Mouse (Mus musculus) urinary bladder, postnatal 25 days (tissue): ENCODE data around the gene Dstyk.

Experiments
- DNase-seq: peaks from one replicate; pipeline ENCODE4 v3.0.0; 2022; ENCODE audit warnings: low spot score

Dstyk gene

DNA sequence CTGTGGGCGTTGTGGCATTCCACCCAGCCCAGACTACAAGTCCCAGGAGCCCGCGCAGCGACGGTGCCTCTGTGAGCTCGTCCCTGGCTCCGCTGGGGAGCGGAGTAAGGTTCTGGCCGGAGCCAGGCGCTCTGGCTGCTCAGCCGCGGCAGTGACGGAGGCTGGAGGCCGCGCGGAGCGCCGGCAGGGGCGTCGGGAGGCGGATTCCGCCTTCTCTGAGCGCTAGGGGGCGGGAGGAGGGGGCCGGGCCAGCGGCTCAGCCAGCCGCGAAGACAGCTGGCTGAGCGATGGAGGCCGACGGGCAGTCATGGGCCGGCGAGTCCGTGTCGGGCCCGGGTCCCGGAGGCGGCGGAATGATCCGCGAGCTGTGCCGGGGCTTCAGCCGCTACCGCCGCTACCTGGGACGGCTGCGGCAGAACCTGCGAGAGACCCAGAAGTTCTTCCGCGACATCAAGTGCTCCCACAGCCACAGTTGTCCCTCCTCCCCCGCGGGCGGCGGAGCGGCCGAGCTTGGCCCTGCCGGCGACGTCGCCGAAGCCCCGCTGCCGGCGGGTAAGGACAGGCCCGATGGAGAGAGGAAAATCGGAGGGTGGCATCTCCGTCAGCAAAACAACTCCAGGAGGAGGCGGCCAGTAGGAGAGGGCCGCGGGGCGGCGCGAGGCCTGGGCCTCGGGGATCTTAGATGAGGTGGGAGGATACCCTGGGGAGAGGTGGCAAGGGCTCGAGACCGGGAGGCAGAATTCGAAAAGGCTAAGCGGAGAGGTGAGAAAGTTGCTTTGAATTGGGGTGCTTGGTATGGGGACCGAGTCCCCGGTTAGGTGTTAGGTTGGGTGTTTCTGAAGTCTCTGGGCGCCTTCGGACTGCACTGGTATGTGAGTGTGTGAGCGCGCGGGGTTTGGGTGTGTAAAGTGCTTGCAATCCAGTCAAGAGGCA is at the start of gene Dstyk:
TSS of gene Dstyk (plus strand) at position 237 of the 933 bp plus-strand sequence.
- DNase-seq = peak; percentile 84

GRCm38 (mm10) chr1:132367692-132368506 is 49.5 kb upstream of the Dstyk start:
- peak; percentile 81 for DNase-seq

GRCm38 (mm10) chr1:132370681-132371173 is 46.6 kb upstream of the Dstyk start:
- DNase-seq = no peak

DNA sequence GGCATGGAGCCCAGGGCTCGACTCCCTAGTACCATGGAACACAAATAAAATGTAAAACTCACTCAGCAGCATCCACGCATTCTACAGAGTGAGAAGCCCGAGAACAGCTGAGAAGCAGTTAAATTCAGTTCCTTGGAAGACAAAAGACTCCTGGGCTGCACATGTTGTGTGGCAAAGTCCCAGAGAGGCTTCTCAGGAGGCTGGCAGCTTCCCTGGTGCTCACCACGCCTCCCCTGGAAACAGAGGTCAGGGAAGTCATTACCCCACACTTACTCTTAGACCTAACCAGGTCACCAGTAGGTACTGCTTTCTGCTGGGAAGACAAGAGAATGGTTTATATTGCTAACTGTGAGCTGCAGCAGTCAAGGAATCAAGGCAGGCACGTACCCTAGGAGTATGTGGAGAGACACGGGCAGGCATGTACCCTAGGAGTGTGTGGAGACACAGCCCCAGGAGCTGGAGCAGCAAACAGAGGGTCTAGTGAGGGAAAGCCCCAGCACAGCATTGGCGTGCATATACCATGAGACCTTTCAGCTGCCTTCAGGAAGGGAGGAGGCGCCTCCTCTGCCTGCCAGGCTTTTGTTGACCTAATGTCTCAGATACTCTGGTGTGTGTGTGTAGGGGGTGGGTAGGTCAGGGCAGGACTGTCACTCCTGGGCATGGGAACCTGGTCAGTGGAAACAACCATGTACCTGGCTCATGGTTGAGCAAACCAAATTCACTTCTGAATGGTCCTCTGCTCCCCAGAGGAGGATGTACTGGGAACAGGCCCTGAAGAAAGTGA is 45.9 kb upstream of the Dstyk start:
- DNase-seq = no peak

DNA sequence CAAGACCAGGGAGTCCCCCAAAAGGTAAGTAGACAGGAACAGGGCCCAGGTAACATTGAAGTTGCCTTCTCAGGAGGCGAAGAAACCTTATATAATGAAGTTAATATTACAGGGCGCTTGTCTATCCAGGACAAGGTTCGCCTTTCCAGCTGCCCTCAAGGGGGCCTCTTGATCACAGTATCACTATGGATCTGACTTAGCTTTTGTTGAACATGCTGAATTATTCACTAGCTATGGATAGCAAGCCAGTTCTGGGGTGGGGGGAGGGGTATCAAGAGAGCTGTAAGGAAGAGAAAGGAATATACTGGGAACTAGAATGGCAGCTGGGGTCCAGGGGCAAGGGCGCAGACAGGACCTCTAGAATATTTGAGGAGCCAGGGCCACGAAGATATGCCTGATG is 45.0 kb upstream of the Dstyk start:
- DNase-seq = no peak

DNA sequence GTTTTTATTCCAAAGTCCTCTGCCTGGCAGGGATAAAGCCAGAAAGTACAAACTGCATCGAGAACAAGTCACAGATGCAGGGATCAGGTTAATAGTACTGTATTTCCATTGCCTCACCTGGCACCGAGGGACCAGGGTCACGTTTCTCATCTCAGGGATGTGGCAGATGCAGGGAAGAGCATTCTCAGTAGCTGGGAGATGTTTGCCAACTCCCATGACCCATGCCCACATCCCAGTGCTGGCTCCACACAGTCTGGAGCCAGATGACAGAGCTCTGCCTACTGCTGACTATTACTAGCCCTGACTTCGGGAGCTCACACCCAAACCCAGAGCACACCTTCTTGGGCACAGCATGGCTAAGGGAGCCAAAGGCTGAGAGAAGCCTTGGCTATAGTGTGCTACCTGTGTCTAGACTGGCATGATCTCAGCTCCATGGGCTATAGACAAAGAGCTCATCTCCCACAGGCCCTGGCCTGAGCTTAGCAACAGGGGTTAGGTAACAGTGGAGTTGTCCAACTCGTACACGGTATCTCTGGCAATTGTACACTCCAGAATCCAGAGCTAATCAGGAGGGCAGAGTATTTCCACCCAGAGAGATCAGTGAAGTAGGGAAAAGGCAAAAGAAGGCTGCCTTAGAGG is 44.3 kb upstream of the Dstyk start:
- DNase-seq = no peak

GRCm38 (mm10) chr1:132374140-132374872 is 43.0 kb upstream of the Dstyk start:
- DNase-seq = no peak

GRCm38 (mm10) chr1:132374873-132375244 is 42.5 kb upstream of the Dstyk start:
- DNase-seq = no peak

DNA sequence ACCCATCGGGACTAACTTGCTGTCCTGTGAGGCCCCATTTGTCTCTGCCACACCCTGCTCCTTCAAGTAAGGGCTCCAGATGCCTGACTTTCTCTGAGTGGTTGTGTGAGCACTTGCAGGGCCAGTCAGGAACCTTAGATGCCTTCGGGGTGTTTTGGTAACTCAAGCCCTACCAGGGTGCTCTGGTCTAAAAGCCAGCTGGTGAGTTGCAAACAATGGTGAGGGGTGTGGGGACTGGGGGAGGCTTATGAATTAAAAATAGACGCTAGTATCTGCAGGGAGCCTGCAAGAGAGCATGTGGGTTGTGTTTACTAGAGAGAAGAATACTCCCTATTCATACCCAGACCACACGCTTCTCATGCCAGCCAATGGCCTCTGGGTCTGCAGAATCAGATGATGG is 42.1 kb upstream of the Dstyk start:
- DNase-seq = no peak

- DNase-seq = no peak
These were observed 40.9 kb upstream of the Dstyk start for GRCm38 (mm10) chr1:132376211-132377054.

DNA sequence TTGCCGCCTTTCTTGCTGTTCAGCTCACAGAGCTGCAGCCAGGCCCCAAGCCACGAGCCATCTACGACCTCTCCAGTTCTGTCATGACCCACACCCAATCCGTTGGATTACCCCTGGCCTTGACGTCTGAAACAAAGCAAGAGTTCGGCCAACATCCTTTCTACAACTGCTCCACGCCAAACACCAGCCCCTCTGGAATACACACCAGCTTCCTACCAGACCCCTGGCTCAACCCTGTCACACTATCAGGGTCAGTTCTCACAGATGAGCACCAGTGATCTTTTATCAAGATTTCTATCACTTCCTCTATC is 40.3 kb upstream of the Dstyk start:
- DNase-seq = no peak

DNA sequence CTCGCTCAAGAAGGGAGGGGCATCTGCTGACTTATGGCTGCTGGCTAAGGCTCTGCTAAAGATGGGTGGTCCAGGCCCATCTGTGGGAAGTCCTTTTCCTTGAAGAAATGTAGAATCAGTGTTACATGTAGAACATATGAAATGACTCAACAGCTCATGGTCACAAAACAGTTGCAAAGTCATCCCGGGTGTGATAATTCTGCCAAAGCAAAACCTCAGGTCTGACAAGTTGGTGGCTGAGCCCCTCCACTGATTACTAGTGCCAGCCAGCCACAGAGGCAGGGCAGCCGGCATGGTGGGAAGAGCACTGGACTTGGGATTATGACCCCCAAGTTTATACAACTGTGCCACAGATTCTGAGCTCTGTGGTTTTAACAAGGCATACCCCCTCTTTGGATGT is 39.5 kb upstream of the Dstyk start:
- DNase-seq = no peak

DNA sequence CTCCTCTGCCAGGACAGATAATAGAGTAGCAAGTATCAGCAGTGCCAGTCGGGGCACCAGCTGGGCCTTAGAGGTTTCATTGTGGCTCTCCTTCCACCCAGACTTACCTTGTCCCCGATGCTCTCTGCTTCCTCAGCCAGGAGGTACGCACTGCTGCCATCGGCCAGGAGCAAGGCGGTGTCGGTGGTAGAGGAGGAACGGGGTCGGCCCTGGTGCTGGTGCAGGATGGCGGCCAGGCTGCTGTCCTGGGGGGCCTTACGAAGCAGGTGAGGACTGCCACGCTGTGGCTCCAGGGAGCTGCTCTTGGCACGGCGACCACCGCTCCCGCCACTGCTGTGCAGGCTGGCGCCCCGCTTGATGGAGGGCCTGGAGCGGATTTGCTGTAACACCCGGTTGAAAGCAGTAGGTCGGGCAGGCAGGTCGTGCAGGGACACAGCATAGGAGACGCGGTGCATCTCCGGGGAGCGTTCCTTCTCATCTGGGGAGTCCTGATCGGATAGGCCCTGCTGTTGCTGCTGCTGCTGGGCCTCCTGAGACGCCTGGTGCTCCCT is 36.7 kb upstream of the Dstyk start:
- no peak for DNase-seq

GRCm38 (mm10) chr1:132381929-132382328 is 35.4 kb upstream of the Dstyk start:
- no peak for DNase-seq

DNA sequence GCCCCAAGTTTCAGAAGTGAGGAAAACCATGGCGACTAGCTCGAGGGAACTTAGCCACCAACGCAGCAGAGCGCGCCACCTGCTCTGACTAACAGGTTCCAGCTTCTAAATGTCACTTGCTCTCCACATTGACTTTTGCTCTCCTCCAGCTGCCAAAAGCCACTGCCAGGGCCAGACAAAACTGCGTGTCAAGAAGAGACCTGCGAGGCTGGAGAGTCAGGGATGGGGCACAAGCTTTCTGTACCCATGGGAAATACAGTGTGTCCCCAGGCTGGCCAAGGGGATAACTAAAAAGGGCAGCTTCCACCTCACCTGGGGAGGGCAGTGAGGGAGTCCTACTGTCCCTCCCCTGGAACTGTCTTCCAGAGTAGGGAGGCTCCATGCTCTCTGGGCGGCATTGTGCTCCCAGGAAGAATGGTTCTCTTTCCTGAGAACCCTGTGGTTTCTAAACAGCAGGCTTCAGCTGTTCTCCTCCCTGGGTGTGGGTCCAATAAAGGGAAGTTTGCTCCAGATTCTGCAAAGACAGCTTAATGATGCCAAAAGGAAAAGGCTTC is 33.3 kb upstream of the Dstyk start:
- DNase-seq = no peak

- DNase-seq = no peak
These were observed 32.1 kb upstream of the Dstyk start for GRCm38 (mm10) chr1:132385266-132385665.

GRCm38 (mm10) chr1:132385711-132386110 is 31.6 kb upstream of the Dstyk start:
- DNase-seq = no peak

DNA sequence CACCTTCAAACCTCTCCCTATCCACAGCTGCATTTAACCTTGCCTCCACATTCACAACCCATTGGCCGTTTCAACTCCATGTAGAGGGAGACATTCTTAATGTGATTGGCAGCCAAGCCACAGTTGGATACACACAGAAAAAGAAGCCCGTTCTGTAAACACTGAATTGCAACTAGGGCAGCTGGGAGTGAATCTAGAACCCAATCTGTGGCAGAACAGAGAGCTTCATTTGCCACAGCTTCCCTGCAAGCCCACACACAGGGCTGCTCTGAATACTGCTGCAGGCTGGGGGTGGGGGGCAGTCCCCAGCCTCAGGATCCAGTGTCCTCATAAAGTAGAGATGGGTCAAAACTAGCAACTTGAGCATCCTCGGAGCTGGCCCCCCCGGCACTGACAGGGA is 31.1 kb upstream of the Dstyk start:
- DNase-seq = no peak

DNA sequence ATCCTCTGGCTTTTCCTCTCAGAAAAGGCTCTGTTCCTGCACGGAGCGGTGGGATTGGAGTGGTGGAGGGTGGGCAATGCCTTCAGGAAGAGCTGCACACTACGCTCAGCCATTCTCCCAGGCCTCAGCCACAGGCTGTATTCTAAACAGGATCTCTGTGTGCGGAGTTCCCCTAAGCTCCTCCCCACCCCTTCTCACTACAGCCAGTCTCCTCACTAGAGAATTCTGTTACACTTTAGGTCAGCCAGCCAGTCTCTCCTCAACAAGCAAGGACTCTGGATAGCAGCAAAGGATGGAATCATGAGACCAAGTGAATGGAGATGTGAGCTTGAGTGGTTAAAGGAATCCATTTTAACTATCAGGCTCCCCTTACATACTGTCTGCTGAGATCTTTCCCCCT is 29.4 kb upstream of the Dstyk start:
- DNase-seq = no peak
